Mouse (Mus musculus): Measurements from ENCODE around the gene Sbds.

DNA sequence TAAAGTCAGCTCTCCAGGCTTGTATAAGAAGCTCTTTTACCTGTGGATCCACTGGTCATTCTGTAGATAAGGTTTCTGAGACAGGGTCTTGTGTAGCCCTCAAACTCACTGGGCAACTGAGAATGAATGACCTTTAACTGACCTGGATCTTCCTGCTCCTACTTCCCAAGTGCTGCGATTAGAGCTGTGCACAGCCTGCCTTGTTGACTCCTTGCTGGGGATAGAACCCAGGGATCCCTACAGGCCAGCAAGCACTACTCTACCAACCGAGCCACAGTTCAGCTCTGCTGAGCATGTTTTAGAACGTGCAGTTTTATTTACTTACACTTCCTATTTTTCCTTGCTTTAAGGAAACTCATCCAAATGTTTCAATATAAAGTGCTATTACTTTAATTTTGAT lies 57.9 kb downstream of the Sbds start:
- no peak for TF ChIP-seq POLR2A (IDR thresholded peaks at IDR 0.05; ENCODE audit: insufficient read depth, low read depth, low read length)
- no peak for TF ChIP-seq CTCF (IDR thresholded peaks at IDR 0.05; ENCODE audit: insufficient read depth, low read depth, low read length)

All from olfactory bulb, adult 2 months (tissue).